Mouse (Mus musculus): ENCODE measurements at regions not wholly inside any gene's neighbourhood (a gene's known extent, or its start where the extent isn't known, plus 50 kb on each side); places are given as distances from the start of the nearest gene placed in this dataset.

GRCm38 (mm10) chr1:184454381-184454780, 278.0 kb downstream of the Hlx start:
- no peak overlapping the region for H3K27ac ChIP-seq (ENCODE audit: insufficient read depth, low read length)
- no peak overlapping the region for H3K4me3 ChIP-seq (ENCODE audit: insufficient read depth, low read length)
- H3K4me1 ChIP-seq (ENCODE audit: control insufficient read depth, insufficient read depth, low read length): no peaks in the 10 kb centered on the region
- TF ChIP-seq POLR2A (IDR thresholded peaks at IDR 0.05; ENCODE audit: extremely low read depth, insufficient read depth, low read length): no peak
- no peak for TF ChIP-seq CTCF (IDR thresholded peaks at IDR 0.05; ENCODE audit: extremely low read depth, insufficient read depth, low read length)

GRCm38 (mm10) chr1:184453673-184454072, 278.7 kb downstream of the Hlx start:
- no peak overlapping the region for H3K27ac ChIP-seq (ENCODE audit: insufficient read depth, low read length)
- H3K4me1 ChIP-seq (ENCODE audit: control insufficient read depth, insufficient read depth, low read length): no peaks in the 10 kb centered on the region
- TF ChIP-seq POLR2A (IDR thresholded peaks at IDR 0.05; ENCODE audit: extremely low read depth, insufficient read depth, low read length) (no peak), CTCF (IDR thresholded peaks at IDR 0.05; ENCODE audit: extremely low read depth, insufficient read depth, low read length) (no peak)
- H3K4me3 ChIP-seq (ENCODE audit: insufficient read depth, low read length): no peak overlapping the region

GRCm38 (mm10) chr1:184453061-184453460, 279.4 kb downstream of the Hlx start:
- TF ChIP-seq POLR2A (IDR thresholded peaks at IDR 0.05; ENCODE audit: extremely low read depth, insufficient read depth, low read length): no peak
- no peak for TF ChIP-seq CTCF (IDR thresholded peaks at IDR 0.05; ENCODE audit: extremely low read depth, insufficient read depth, low read length)
- H3K27ac ChIP-seq (ENCODE audit: insufficient read depth, low read length): no peak overlapping the region

GRCm38 (mm10) chr1:184451686-184452085, 280.7 kb downstream of the Hlx start:
- Histone ChIP-seq H3K4me3 (ENCODE audit: insufficient read depth, low read length) (no peak overlapping the region), H3K27ac (ENCODE audit: insufficient read depth, low read length) (no peak overlapping the region), H3K4me1 (ENCODE audit: control insufficient read depth, insufficient read depth, low read length) (0 out of 2 replicates have a peak, but pooled peaks cover 1% of the 10 kb centered on the region)
- TF ChIP-seq POLR2A (IDR thresholded peaks at IDR 0.05; ENCODE audit: extremely low read depth, insufficient read depth, low read length): no peak
- TF ChIP-seq CTCF (IDR thresholded peaks at IDR 0.05; ENCODE audit: extremely low read depth, insufficient read depth, low read length): no peak

More at GRCm38 (mm10) chr1:184453061-184453460, 279.4 kb downstream of the Hlx start:
- no peak overlapping the region for H3K4me3 ChIP-seq (ENCODE audit: insufficient read depth, low read length)
- no peaks in the 10 kb centered on the region for H3K4me1 ChIP-seq (ENCODE audit: control insufficient read depth, insufficient read depth, low read length)

- no peak overlapping the region for H3K4me3 ChIP-seq (ENCODE audit: insufficient read depth, low read length)
- TF ChIP-seq CTCF (IDR thresholded peaks at IDR 0.05; ENCODE audit: extremely low read depth, insufficient read depth, low read length): no peak
- TF ChIP-seq POLR2A (IDR thresholded peaks at IDR 0.05; ENCODE audit: extremely low read depth, insufficient read depth, low read length): no peak
- 0 out of 2 replicates have a peak, but pooled peaks cover 1% of the 10 kb centered on the region for H3K4me1 ChIP-seq (ENCODE audit: control insufficient read depth, insufficient read depth, low read length)
- no peak overlapping the region for H3K27ac ChIP-seq (ENCODE audit: insufficient read depth, low read length)
These were observed 283.4 kb downstream of the Hlx start for GRCm38 (mm10) chr1:184449007-184449406.

- H3K4me3 ChIP-seq (ENCODE audit: insufficient read depth, low read length): no peak overlapping the region
- H3K4me1 ChIP-seq (ENCODE audit: control insufficient read depth, insufficient read depth, low read length): 0 out of 2 replicates have a peak, but pooled peaks cover 1% of the 10 kb centered on the region
- TF ChIP-seq POLR2A (IDR thresholded peaks at IDR 0.05; ENCODE audit: extremely low read depth, insufficient read depth, low read length): no peak
- peak; percentile 61 for TF ChIP-seq CTCF (IDR thresholded peaks at IDR 0.05; ENCODE audit: extremely low read depth, insufficient read depth, low read length)
- no peak overlapping the region for H3K27ac ChIP-seq (ENCODE audit: insufficient read depth, low read length)
These were observed 284.5 kb downstream of the Hlx start for GRCm38 (mm10) chr1:184447911-184448310.

GRCm38 (mm10) chr1:184447161-184447667, 285.2 kb downstream of the Hlx start:
- Histone ChIP-seq H3K27ac (ENCODE audit: insufficient read depth, low read length) (no peak overlapping the region), H3K4me3 (ENCODE audit: insufficient read depth, low read length) (no peak overlapping the region)
- TF ChIP-seq CTCF (IDR thresholded peaks at IDR 0.05; ENCODE audit: extremely low read depth, insufficient read depth, low read length) (no peak), POLR2A (IDR thresholded peaks at IDR 0.05; ENCODE audit: extremely low read depth, insufficient read depth, low read length) (no peak)

GRCm38 (mm10) chr1:184444189-184444588, 288.2 kb downstream of the Hlx start:
- H3K27ac ChIP-seq (ENCODE audit: insufficient read depth, low read length): no peak overlapping the region
- H3K4me3 ChIP-seq (ENCODE audit: insufficient read depth, low read length): no peak overlapping the region
- no peak for TF ChIP-seq POLR2A (IDR thresholded peaks at IDR 0.05; ENCODE audit: extremely low read depth, insufficient read depth, low read length)
- H3K4me1 ChIP-seq (ENCODE audit: control insufficient read depth, insufficient read depth, low read length): 0 out of 2 replicates have a peak, but pooled peaks cover 1% of the 10 kb centered on the region

More at GRCm38 (mm10) chr1:184447161-184447667, 285.2 kb downstream of the Hlx start:
- H3K4me1 ChIP-seq (ENCODE audit: control insufficient read depth, insufficient read depth, low read length): 0 out of 2 replicates have a peak, but pooled peaks cover 1% of the 10 kb centered on the region

GRCm38 (mm10) chr1:184442701-184443100, 289.7 kb downstream of the Hlx start:
- Histone ChIP-seq H3K4me3 (ENCODE audit: insufficient read depth, low read length) (no peak overlapping the region), H3K4me1 (ENCODE audit: control insufficient read depth, insufficient read depth, low read length) (0 out of 2 replicates have a peak, but pooled peaks cover 1% of the 10 kb centered on the region), H3K27ac (ENCODE audit: insufficient read depth, low read length) (no peak overlapping the region)
- no peak for TF ChIP-seq CTCF (IDR thresholded peaks at IDR 0.05; ENCODE audit: extremely low read depth, insufficient read depth, low read length)
- TF ChIP-seq POLR2A (IDR thresholded peaks at IDR 0.05; ENCODE audit: extremely low read depth, insufficient read depth, low read length): no peak

GRCm38 (mm10) chr1:184441005-184441557, 291.3 kb downstream of the Hlx start:
- TF ChIP-seq POLR2A (IDR thresholded peaks at IDR 0.05; ENCODE audit: extremely low read depth, insufficient read depth, low read length): no peak
- no peak for TF ChIP-seq CTCF (IDR thresholded peaks at IDR 0.05; ENCODE audit: extremely low read depth, insufficient read depth, low read length)
- Histone ChIP-seq H3K4me1 (ENCODE audit: control insufficient read depth, insufficient read depth, low read length) (no peaks in the 10 kb centered on the region), H3K4me3 (ENCODE audit: insufficient read depth, low read length) (peak overlapping the region; percentile 53), H3K27ac (ENCODE audit: insufficient read depth, low read length) (no peak overlapping the region)

All from cortical plate, adult 2 months (tissue).